In genomic region chr9:60281281-60281680, GRCm38 (mm10) we compare ENCODE assay signal across 8 mouse cellular contexts.
A peak's percentile ranks its signal among the peaks of the same experiment; 100 is the strongest.
DNase-seq lines count a peak whose midpoint lies in the region.

No protein-coding gene starts in this region.

- no peaks in the 10 kb centered on the region for H3K36me3 ChIP-seq in heart, embryonic 10.5 days

- no peaks in the 10 kb centered on the region for H3K9me3 ChIP-seq in heart, embryonic 10.5 days

- no peak overlapping the region for H3K27ac ChIP-seq in heart, embryonic 10.5 days

- H3K4me1 ChIP-seq in heart, embryonic 10.5 days, result peaks cover 32% of the 10 kb centered on the region

- no peaks in the 10 kb centered on the region for H3K27me3 ChIP-seq in heart, embryonic 10.5 days (ENCODE audit: insufficient read depth, poor library complexity, severe bottlenecking)

- H3K4me3 ChIP-seq in heart, embryonic 10.5 days, result no peak overlapping the region

- peak; percentile 16 for DNase-seq in heart, adult 8-10 months (ENCODE audit: low spot score)
- no peak for DNase-seq in heart, embryonic 10.5 days (ENCODE audit: low spot score)
- DNase-seq in forelimb bud, embryonic 11.5 days (ENCODE audit: low read depth, low spot score), result peak; percentile 27
- DNase-seq in kidney, adult 9 months, result peak; percentile 58
- peak; percentile 77 for DNase-seq in mesoderm, embryonic 11.5 days (ENCODE audit: low read depth, low spot score)
- no peak for DNase-seq in layer of hippocampus, postnatal 36 days
- DNase-seq in yolk sac, embryonic 10.5 days (ENCODE audit: low spot score), result no peak
- DNase-seq in thymus, postnatal 0 days (ENCODE audit: low spot score), result no peak

- 77% methylated on average over 11 of the region's 11 CpGs for WGBS in heart, embryonic 10.5 days

Comparison
In these comparisons a context has a peak if more than half of its experiments do, and no peak if none do; other contexts are left out.
1. DNase-seq: peak in heart, adult 8-10 months (single experiment), forelimb bud, embryonic 11.5 days (single experiment), kidney, adult 9 months (single experiment) and mesoderm, embryonic 11.5 days (single experiment); none in heart, embryonic 10.5 days (single experiment), layer of hippocampus, postnatal 36 days (0 of 2), yolk sac, embryonic 10.5 days (single experiment) and thymus, postnatal 0 days (single experiment).